Mouse (Mus musculus): Measurements from ENCODE around the gene R3hcc1l. TPM values are rescaled to one million over a fixed set of nuclear protein-coding genes. Genes with fewer than 3 reads are reported as not detected.

Gene R3hcc1l
- polyA plus RNA-seq, 1 experiment from 2014 or later: 14.3 TPM

- no peak overlapping the region for H3K4me3 ChIP-seq (ENCODE audit: low read depth, low read length)
- no peak overlapping the region for H3K9ac ChIP-seq (replicated peaks; ENCODE audit: low read depth)
- no peak for TF ChIP-seq CTCF (IDR thresholded peaks at IDR 0.05)
- TF ChIP-seq EP300 (IDR thresholded peaks at IDR 0.05): no peak
- ATAC-seq (no peak), DNase-seq (ENCODE audit: low spot score) (no peak)
- H3K4me1 ChIP-seq (ENCODE audit: insufficient read depth, low read depth, low read length): no peaks in the 10 kb centered on the region
- 88% methylated on average over 3 of the region's 3 CpGs for WGBS
- H3K27me3 ChIP-seq (replicated peaks; ENCODE audit: insufficient read depth, low read length): no peaks in the 10 kb centered on the region
- no peak overlapping the region for H3K27ac ChIP-seq (ENCODE audit: low read length)
- no peak overlapping the region for H3K4me2 ChIP-seq (replicated peaks; ENCODE audit: low read depth, low read length)
- H3K9me3 ChIP-seq (ENCODE audit: low read length): no peaks in the 10 kb centered on the region
- H3K36me3 ChIP-seq (ENCODE audit: insufficient read depth, low read length): no peaks in the 10 kb centered on the region
Observed at GRCm38 (mm10) chr19:42609716-42610115, 91.2 kb downstream of the R3hcc1l start.

DNA sequence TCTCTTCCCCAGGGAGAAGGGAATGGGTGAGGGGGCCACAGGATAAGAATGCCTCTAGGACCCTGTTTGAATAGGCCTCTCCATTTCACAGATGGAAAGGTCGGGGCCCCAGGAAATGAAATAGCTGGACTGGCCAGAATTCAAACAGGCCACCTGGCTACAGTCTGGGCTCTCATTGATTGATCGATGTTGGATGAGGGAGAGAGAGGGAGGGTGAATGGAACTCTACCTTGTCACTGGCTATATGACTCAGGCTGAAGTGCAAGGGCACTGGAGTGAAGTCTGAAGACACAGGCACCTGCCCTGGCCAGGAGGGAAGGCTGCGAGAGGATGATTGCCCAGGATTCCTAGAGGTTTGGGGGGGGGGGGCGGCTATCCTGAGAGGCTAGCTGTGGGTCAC, 93.2 kb downstream of the R3hcc1l start:
- no peak for TF ChIP-seq CTCF (IDR thresholded peaks at IDR 0.05)
- TF ChIP-seq EP300 (IDR thresholded peaks at IDR 0.05): no peak
- no peak overlapping the region for H3K27ac ChIP-seq (ENCODE audit: low read length)
- H3K4me1 ChIP-seq (ENCODE audit: insufficient read depth, low read depth, low read length): no peaks in the 10 kb centered on the region
- H3K4me2 ChIP-seq (replicated peaks; ENCODE audit: low read depth, low read length): no peak overlapping the region
- H3K9ac ChIP-seq (replicated peaks; ENCODE audit: low read depth): no peak overlapping the region
- H3K36me3 ChIP-seq (ENCODE audit: insufficient read depth, low read length): no peaks in the 10 kb centered on the region
- 73% methylated on average over 4 of the region's 4 CpGs for WGBS
- H3K27me3 ChIP-seq (replicated peaks; ENCODE audit: insufficient read depth, low read length): no peaks in the 10 kb centered on the region
- ATAC-seq (no peak), DNase-seq (ENCODE audit: low spot score) (no peak)
- H3K9me3 ChIP-seq (ENCODE audit: low read length): no peaks in the 10 kb centered on the region
- no peak overlapping the region for H3K4me3 ChIP-seq (ENCODE audit: low read depth, low read length)

- no peak for TF ChIP-seq CTCF (IDR thresholded peaks at IDR 0.05)
- no peak for TF ChIP-seq EP300 (IDR thresholded peaks at IDR 0.05)
- ATAC-seq: peak; percentile 81
- Histone ChIP-seq H3K4me1 (ENCODE audit: insufficient read depth, low read depth, low read length) (no peaks in the 10 kb centered on the region), H3K36me3 (ENCODE audit: insufficient read depth, low read length) (no peaks in the 10 kb centered on the region), H3K9me3 (ENCODE audit: low read length) (no peaks in the 10 kb centered on the region), H3K27me3 (replicated peaks; ENCODE audit: insufficient read depth, low read length) (no peaks in the 10 kb centered on the region), H3K4me3 (ENCODE audit: low read depth, low read length) (peak within 1 kb of the TSS; percentile 35), H3K4me2 (replicated peaks; ENCODE audit: low read depth, low read length) (peak within 1 kb of the TSS; percentile 81), H3K9ac (replicated peaks; ENCODE audit: low read depth) (no peak within 1 kb of the TSS; the same call in 1 of the 2 replicates), H3K27ac (ENCODE audit: low read length) (no peak within 1 kb of the TSS)
- WGBS: 1% methylated on average over 34 of the region's 37 CpGs
- peak; percentile 58 for DNase-seq (ENCODE audit: low spot score)
Observed at GRCm38 (mm10) chr19:42612654-42613053, 94.1 kb downstream of the R3hcc1l start, which contains the start of gene Loxl4. Loxl4 (minus strand) TSS chr19:42612813.

GRCm38 (mm10) chr19:42613116-42613515, 94.6 kb downstream of the R3hcc1l start:
- Histone ChIP-seq H3K36me3 (ENCODE audit: insufficient read depth, low read length) (no peaks in the 10 kb centered on the region), H3K4me2 (replicated peaks; ENCODE audit: low read depth, low read length) (peak overlapping the region; percentile 81), H3K27me3 (replicated peaks; ENCODE audit: insufficient read depth, low read length) (no peaks in the 10 kb centered on the region), H3K9me3 (ENCODE audit: low read length) (no peaks in the 10 kb centered on the region), H3K4me1 (ENCODE audit: insufficient read depth, low read depth, low read length) (no peaks in the 10 kb centered on the region), H3K9ac (replicated peaks; ENCODE audit: low read depth) (no peak overlapping the region), H3K27ac (ENCODE audit: low read length) (no peak overlapping the region), H3K4me3 (ENCODE audit: low read depth, low read length) (peak overlapping the region; percentile 35)
- no peak for ATAC-seq
- no peak for DNase-seq (ENCODE audit: low spot score)
- TF ChIP-seq CTCF (IDR thresholded peaks at IDR 0.05): no peak
- no peak for TF ChIP-seq EP300 (IDR thresholded peaks at IDR 0.05)
- WGBS: 17% methylated on average over 7 of the region's 7 CpGs

GRCm38 (mm10) chr19:42613647-42614225, 95.2 kb downstream of the R3hcc1l start:
- Histone ChIP-seq H3K36me3 (ENCODE audit: insufficient read depth, low read length) (no peaks in the 10 kb centered on the region), H3K4me2 (replicated peaks; ENCODE audit: low read depth, low read length) (no peak overlapping the region), H3K9ac (replicated peaks; ENCODE audit: low read depth) (no peak overlapping the region), H3K4me3 (ENCODE audit: low read depth, low read length) (no peak overlapping the region), H3K27me3 (replicated peaks; ENCODE audit: insufficient read depth, low read length) (no peaks in the 10 kb centered on the region), H3K4me1 (ENCODE audit: insufficient read depth, low read depth, low read length) (no peaks in the 10 kb centered on the region), H3K9me3 (ENCODE audit: low read length) (no peaks in the 10 kb centered on the region), H3K27ac (ENCODE audit: low read length) (no peak overlapping the region)
- ATAC-seq (no peak), DNase-seq (ENCODE audit: low spot score) (no peak)
- 67% methylated on average over 7 of the region's 7 CpGs for WGBS
- TF ChIP-seq EP300 (IDR thresholded peaks at IDR 0.05) (no peak), CTCF (IDR thresholded peaks at IDR 0.05) (no peak)

- no peaks in the 10 kb centered on the region for H3K9me3 ChIP-seq (ENCODE audit: low read length)
- no peak overlapping the region for H3K27ac ChIP-seq (ENCODE audit: low read length)
- no peak overlapping the region for H3K4me2 ChIP-seq (replicated peaks; ENCODE audit: low read depth, low read length)
- DNase-seq (ENCODE audit: low spot score) (no peak), ATAC-seq (no peak)
- no peaks in the 10 kb centered on the region for H3K36me3 ChIP-seq (ENCODE audit: insufficient read depth, low read length)
- no peaks in the 10 kb centered on the region for H3K27me3 ChIP-seq (replicated peaks; ENCODE audit: insufficient read depth, low read length)
- 73% methylated on average over 6 of the region's 6 CpGs for WGBS
- no peaks in the 10 kb centered on the region for H3K4me1 ChIP-seq (ENCODE audit: insufficient read depth, low read depth, low read length)
- no peak overlapping the region for H3K4me3 ChIP-seq (ENCODE audit: low read depth, low read length)
- no peak overlapping the region for H3K9ac ChIP-seq (replicated peaks; ENCODE audit: low read depth)
- TF ChIP-seq EP300 (IDR thresholded peaks at IDR 0.05): no peak
- TF ChIP-seq CTCF (IDR thresholded peaks at IDR 0.05): no peak
Observed at GRCm38 (mm10) chr19:42628068-42628467, 109.5 kb downstream of the R3hcc1l start.
